Mouse (Mus musculus) lung, postnatal 0 days (tissue): Measurements from ENCODE around the gene Cog6.

ENCODE experiments used
- CTCF ChIP-seq: IDR thresholded peaks from 2 replicates; pipeline ENCODE4 v1.5.1; 2016; ENCODE audit warnings: antibody characterized with exemption, mild to moderate bottlenecking
- EP300 ChIP-seq: IDR thresholded peaks from 2 replicates; pipeline ENCODE4 v1.6.1; 2016; ENCODE audit warnings: antibody characterized with exemption, mild to moderate bottlenecking, control low read depth

DNA sequence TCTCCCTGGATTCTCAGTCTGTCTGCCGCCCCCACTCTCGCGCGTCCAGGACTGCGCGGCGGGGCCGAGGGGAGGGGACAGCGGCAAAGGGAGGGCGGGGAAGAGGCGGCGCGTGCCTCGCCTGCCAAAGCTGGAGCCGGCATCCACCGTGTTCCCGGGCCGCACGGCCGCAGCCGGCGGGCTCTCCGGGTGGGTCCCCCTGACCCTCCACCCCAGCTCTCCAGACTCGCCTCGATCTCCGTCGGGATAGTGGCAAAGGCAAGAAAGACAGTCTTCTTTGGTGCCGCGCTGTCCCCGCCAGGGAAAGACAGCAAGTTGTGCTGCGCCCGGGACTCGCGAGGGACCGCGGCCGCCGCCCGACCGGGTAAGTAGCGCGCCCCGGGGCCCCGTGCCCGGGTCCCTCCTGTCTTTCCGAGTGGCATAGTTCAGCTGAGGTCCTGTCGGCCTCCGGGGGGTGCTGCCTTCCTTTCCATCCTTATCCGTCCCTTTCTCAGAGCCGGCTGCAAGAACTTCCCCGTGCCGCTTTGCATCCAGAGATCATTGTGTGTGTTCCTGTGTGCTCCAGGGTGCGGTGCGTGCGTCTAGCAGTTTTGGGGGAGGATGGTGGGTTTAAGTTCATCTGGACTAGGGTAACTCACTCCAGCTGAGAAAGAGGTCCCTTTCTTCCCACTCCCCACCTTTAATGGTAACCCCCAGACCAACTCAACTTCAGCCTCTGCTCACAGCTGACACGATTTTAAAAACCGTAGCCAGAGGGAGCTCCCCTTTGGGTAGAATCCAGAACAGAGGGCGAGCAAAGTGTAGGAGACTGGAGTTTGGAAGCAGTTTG is 24.6 kb upstream of the Cog6 start, which contains the start of gene Lhfp:
- TF ChIP-seq CTCF, result peak; percentile 51
- TF ChIP-seq EP300, result no peak
